Mouse (Mus musculus) CH12.LX (cell line): ENCODE data around the gene Rest.

Experiments
- CTCF ChIP-seq, 2 experiments: IDR thresholded peaks in 1 of 2; conservative IDR thresholded peaks in 1 of 2; 2 replicates each; pipeline ENCODE4 v1.5.1; 2011 to 2012; ENCODE audit warnings: low read depth in 2 of 2, low read length in 2 of 2, improper control_type of control experiment in 1 of 2, inconsistent platforms in 1 of 2, mild to moderate bottlenecking in 1 of 2, moderate library complexity in 1 of 2
- GABPA ChIP-seq: IDR thresholded peaks from 2 replicates; pipeline ENCODE4 v1.6.1; 2012; ENCODE audit warnings: low read depth, low read length, improper control_type of control experiment, inconsistent platforms; ENCODE audit not compliant: insufficient replicate concordance
- NRF1 ChIP-seq: IDR thresholded peaks from 2 replicates; pipeline ENCODE4 v1.6.1; 2014; ENCODE audit warnings: low read depth, mild to moderate bottlenecking, inconsistent platforms, low read length, improper control_type of control experiment, moderate library complexity
- PAX5 ChIP-seq: IDR thresholded peaks from 2 replicates; pipeline ENCODE4 v1.6.1; 2012; ENCODE audit warnings: low read length, inconsistent platforms, mixed read lengths
- POLR2A ChIP-seq: IDR thresholded peaks from 2 replicates; pipeline ENCODE4 v1.6.1; 2011; ENCODE audit warnings: low read depth, mild to moderate bottlenecking, improper control_type of control experiment, low read length

DNA sequence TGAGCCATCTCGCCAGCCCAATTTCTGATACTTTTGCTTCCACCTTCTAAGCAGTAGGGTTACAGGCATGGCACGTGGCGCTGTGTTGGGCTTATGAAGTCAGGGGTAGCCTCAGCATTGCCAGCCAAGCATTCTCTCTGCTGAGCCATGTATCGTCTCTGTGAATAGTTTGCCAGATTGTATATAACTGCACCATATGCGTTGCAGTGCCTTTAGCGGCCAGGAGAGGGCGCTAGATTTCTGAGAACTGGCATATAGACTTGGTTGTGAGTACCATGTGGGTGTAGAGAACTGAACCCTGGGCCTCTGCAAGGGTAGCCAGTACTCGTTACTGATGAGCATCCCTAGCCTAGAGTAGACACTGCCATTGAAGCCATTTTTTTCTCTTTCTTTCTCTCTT lies 4.1 kb downstream of the Rest start:
- no peak for TF ChIP-seq POLR2A
- no peak for TF ChIP-seq GABPA
- TF ChIP-seq CTCF (conservative IDR thresholded peaks at IDR 0.05 in 1 of 2, IDR thresholded peaks at IDR 0.05 in 1 of 2; ENCODE audit: low read depth in 2 of 2, low read length in 2 of 2): peak; percentile 33 to 47; a peak in 3 of 4 replicates
- TF ChIP-seq PAX5: no peak
- TF ChIP-seq NRF1: no peak
